In the genomic region with DNA sequence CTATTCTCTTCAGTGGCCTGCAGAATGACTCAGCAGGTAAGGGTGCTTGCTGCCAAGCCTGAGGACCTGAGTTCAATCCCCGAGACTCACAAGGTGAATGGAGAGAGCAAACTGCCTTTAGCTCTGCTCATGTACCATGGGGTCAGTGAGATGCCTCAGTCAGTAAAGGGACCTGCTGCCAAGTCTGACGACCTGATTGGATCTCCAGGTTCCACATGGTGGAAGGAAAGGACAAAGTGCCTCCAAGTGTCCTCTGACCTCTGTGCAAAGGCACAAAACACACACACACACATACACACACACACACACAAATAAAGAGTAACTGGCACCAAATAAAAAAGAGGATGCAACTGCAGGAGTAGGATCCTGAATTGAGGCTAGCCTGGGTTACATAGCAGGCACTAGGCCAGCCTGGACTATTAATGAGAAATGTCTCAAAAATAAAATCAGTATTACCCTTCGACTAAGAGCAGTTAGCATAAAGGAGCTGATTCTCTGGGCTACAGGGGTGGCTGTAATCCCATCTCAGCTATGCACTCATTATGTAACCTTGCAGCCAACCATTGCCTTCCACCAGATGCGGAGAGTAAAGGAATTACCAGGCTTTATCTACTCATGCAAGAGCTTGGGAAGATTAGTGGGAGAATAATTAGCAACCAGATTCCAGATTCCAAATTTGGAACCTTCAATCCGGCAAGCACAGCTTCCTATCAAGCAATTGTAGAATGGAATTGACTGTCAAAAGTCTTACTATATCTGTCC, we compare ENCODE assay signal across 34 mouse cellular contexts. TPM values are rescaled to one million over a fixed set of nuclear protein-coding genes. Genes with fewer than 3 reads are reported as not detected.
DNase-seq lines count a peak whose midpoint lies in the region; ATAC-seq and TF ChIP-seq lines count a peak whose summit lies in the region.
"Had no signal": no experiment of that assay in that cellular context is flagged by ENCODE, and none has a peak within 500 bp of the region (broad histone marks: within the 10 kb centered on the region; RNA-seq: fewer than 3 reads in every experiment).

No protein-coding gene starts in this region.

- no peak overlapping the region for H3K4me2 ChIP-seq in heart, postnatal 0 days (ENCODE audit: low read depth, low read length)
- no peak overlapping the region for H3K4me2 ChIP-seq in kidney, embryonic 15.5 days
- H3K4me2 ChIP-seq: embryonic facial prominence, embryonic 13.5 days; heart, embryonic 11.5 days; hindbrain, embryonic 12.5 days; limb, embryonic 15.5 days; lung, embryonic 14.5 days; neural tube, embryonic 13.5 days had no signal

- H3K36me3 ChIP-seq in heart, postnatal 0 days (replicated peaks; ENCODE audit: control insufficient read depth, insufficient read depth, low read length), result no peaks in the 10 kb centered on the region
- no peaks in the 10 kb centered on the region for H3K36me3 ChIP-seq in kidney, embryonic 15.5 days
- H3K36me3 ChIP-seq: embryonic facial prominence, embryonic 13.5 days; hindbrain, embryonic 12.5 days; limb, embryonic 10.5 days; limb, embryonic 15.5 days; neural tube, embryonic 13.5 days had no signal

- H3K4me3 ChIP-seq in heart, postnatal 0 days (ENCODE audit: low read depth, low read length), result no peak overlapping the region
- no peak overlapping the region for H3K4me3 ChIP-seq in kidney, embryonic 15.5 days (replicated peaks)
- H3K4me3 ChIP-seq: embryonic facial prominence, embryonic 13.5 days; hindbrain, embryonic 12.5 days; limb, embryonic 10.5 days; limb, embryonic 15.5 days; neural tube, embryonic 13.5 days had no signal

- H3K9me3 ChIP-seq in heart, postnatal 0 days (replicated peaks; ENCODE audit: control insufficient read depth, low read length), result no peaks in the 10 kb centered on the region
- H3K9me3 ChIP-seq in kidney, embryonic 15.5 days (replicated peaks), result no peaks in the 10 kb centered on the region
- H3K9me3 ChIP-seq: embryonic facial prominence, embryonic 13.5 days; hindbrain, embryonic 12.5 days; limb, embryonic 10.5 days; limb, embryonic 15.5 days; neural tube, embryonic 13.5 days had no signal

- peak; percentile 51; the same call in 1 of the 2 replicates for ATAC-seq in heart, postnatal 0 days (ENCODE audit: insufficient read depth, low read depth)
- no peak for ATAC-seq in kidney, embryonic 15.5 days (replicated peaks; ENCODE audit: low FRiP score)
- ATAC-seq: forebrain, embryonic 16.5 days; hindbrain, postnatal 0 days had no signal

- H3K27ac ChIP-seq in heart, postnatal 0 days (ENCODE audit: low read depth), result no peak overlapping the region
- H3K27ac ChIP-seq in kidney, embryonic 15.5 days, result no peak overlapping the region
- H3K27ac ChIP-seq: embryonic facial prominence, embryonic 13.5 days; hindbrain, embryonic 12.5 days; hindbrain, postnatal 0 days; limb, embryonic 10.5 days; limb, embryonic 15.5 days; liver, embryonic 14.5 days; neural tube, embryonic 13.5 days had no signal

- WGBS in heart, postnatal 0 days, result 39% methylated on average over 5 of the region's 5 CpGs
- 78% methylated on average over 5 of the region's 5 CpGs for WGBS in kidney, embryonic 15.5 days

- TF ChIP-seq EP300 in heart, postnatal 0 days (IDR thresholded peaks at IDR 0.05; ENCODE audit: low read depth), result no peak

- peaks cover 3% of the 10 kb centered on the region; the same call in 1 of the 2 replicates for H3K4me1 ChIP-seq in heart, postnatal 0 days (ENCODE audit: control insufficient read depth, insufficient read depth)
- H3K4me1 ChIP-seq in kidney, embryonic 15.5 days, result no peaks in the 10 kb centered on the region
- H3K4me1 ChIP-seq: embryonic facial prominence, embryonic 13.5 days; hindbrain, embryonic 12.5 days; limb, embryonic 10.5 days; limb, embryonic 15.5 days; neural tube, embryonic 13.5 days had no signal

- H3K27me3 ChIP-seq in heart, postnatal 0 days (ENCODE audit: control insufficient read depth, insufficient read depth, low read length), result no peaks in the 10 kb centered on the region
- H3K27me3 ChIP-seq in kidney, embryonic 15.5 days, result no peaks in the 10 kb centered on the region
- H3K27me3 ChIP-seq: embryonic facial prominence, embryonic 13.5 days; hindbrain, embryonic 12.5 days; limb, embryonic 15.5 days; neural tube, embryonic 13.5 days had no signal

- H3K9ac ChIP-seq in heart, postnatal 0 days (replicated peaks; ENCODE audit: low read depth, low read length), result no peak overlapping the region
- no peak overlapping the region for H3K9ac ChIP-seq in kidney, embryonic 15.5 days
- H3K9ac ChIP-seq: embryonic facial prominence, embryonic 13.5 days; hindbrain, embryonic 12.5 days; limb, embryonic 15.5 days; liver, embryonic 14.5 days; lung, embryonic 14.5 days; neural tube, embryonic 13.5 days had no signal

- no peak for TF ChIP-seq CTCF in heart, postnatal 0 days (IDR thresholded peaks at IDR 0.05; ENCODE audit: low read depth)

- DNase-seq in heart, postnatal 0 days (ENCODE audit: low spot score), result no peak
- no peak for DNase-seq in heart, adult 9 months (ENCODE audit: low spot score in 2 of 2)
- DNase-seq in kidney, postnatal 25 days, result peak; percentile 25 to 63
- DNase-seq in retina, adult 2 months (ENCODE audit: low read depth, low spot score), result peak; percentile 81
- DNase-seq in retina, embryonic 14.5 days (ENCODE audit: low spot score), result no peak
- no peak for DNase-seq in ovary, postnatal 10 days (ENCODE audit: low spot score)
- DNase-seq: adrenal gland, postnatal 25 days; B cell, adult 2 months; cerebellum, adult 18-20 months; cerebellum, postnatal 10 days; gastrocnemius, postnatal 10 days; heart, postnatal 36 days; layer of hippocampus, postnatal 36 days; lung, embryonic 14.5 days; lung, postnatal 14 days; right cerebral cortex, adult 18-20 months; thymus, adult 18-20 months; thymus, postnatal 25 days had no signal

RNA-seq across cellular contexts. Expression of a gene that starts 15.9 kb away (rescaled TPM):
- 0.11 TPM in 1 of 2 replicates, not detected in the other for total RNA-seq in heart, postnatal 0 days (2014; rRNA removed; ENCODE audit: low replicate concordance)
- 0.89 and 1.1 TPM in 2 replicates for polyA plus RNA-seq in heart, postnatal 0 days (2015; fragmentation: Nextera tagmentation; extraction: Ambion mirVana)
- 4.0 and 4.4 TPM in 2 replicates for polyA plus RNA-seq in kidney, embryonic 15.5 days (2015; fragmentation: Nextera tagmentation; extraction: Ambion mirVana)

RNA-seq across cellular contexts. Expression of a gene that starts 16.0 kb away (rescaled TPM):
- 3.9 and 16.9 TPM in 2 replicates for total RNA-seq in heart, postnatal 0 days (2014; rRNA removed; ENCODE audit: low replicate concordance)
- 34.6 and 41.7 TPM in 2 replicates for polyA plus RNA-seq in heart, postnatal 0 days (2015; fragmentation: Nextera tagmentation; extraction: Ambion mirVana)
- polyA plus RNA-seq in kidney, embryonic 15.5 days (2015; fragmentation: Nextera tagmentation; extraction: Ambion mirVana), result 124 and 125 TPM in 2 replicates

RNA-seq across cellular contexts. Expression of a gene that starts 19.9 kb away (rescaled TPM):
- 2.2 TPM in 1 of 2 replicates, not detected in the other for total RNA-seq in heart, postnatal 0 days (2014; rRNA removed; ENCODE audit: low replicate concordance)
- 0.70 and 1.5 TPM in 2 replicates for polyA plus RNA-seq in heart, postnatal 0 days (2015; fragmentation: Nextera tagmentation; extraction: Ambion mirVana)
- polyA plus RNA-seq in kidney, embryonic 15.5 days (2015; fragmentation: Nextera tagmentation; extraction: Ambion mirVana), result 6.8 and 6.9 TPM in 2 replicates
- total RNA-seq: common myeloid progenitor, adult 5-6 weeks had no signal

RNA-seq across cellular contexts. Expression of a gene that starts 59.4 kb away (rescaled TPM):
- total RNA-seq in heart, postnatal 0 days (2014; rRNA removed; ENCODE audit: low replicate concordance), result not detected in 2 replicates
- polyA plus RNA-seq in heart, postnatal 0 days (2015; fragmentation: Nextera tagmentation; extraction: Ambion mirVana), result not detected in 2 replicates
- polyA plus RNA-seq in kidney, embryonic 15.5 days (2015; fragmentation: Nextera tagmentation; extraction: Ambion mirVana), result 0.10 TPM in 1 of 2 replicates, not detected in the other
- total RNA-seq: adrenal gland, adult 18-20 months; adrenal gland, postnatal 25 days; common myeloid progenitor, adult 5-6 weeks; heart, postnatal 36 days had no signal
- polyA plus RNA-seq: embryonic facial prominence, embryonic 13.5 days; heart, embryonic 11.5 days; intestine, embryonic 16.5 days; large intestine, adult 2 months; limb, embryonic 15.5 days; spleen, adult 2 months; stomach, postnatal 0 days had no signal

Comparison
In these comparisons a context has a peak if more than half of its experiments do, and no peak if none do; other contexts are left out.
1. DNase-seq: peak in kidney, postnatal 25 days (2 of 2) and retina, adult 2 months (single experiment); none in heart, postnatal 0 days (single experiment), heart, adult 9 months (0 of 2), retina, embryonic 14.5 days (single experiment) and ovary, postnatal 10 days (single experiment).